Mouse (Mus musculus): ENCODE measurements at regions not wholly inside any gene's neighbourhood (a gene's known extent, or its start where the extent isn't known, plus 50 kb on each side); places are given as distances from the start of the nearest gene placed in this dataset.

DNA sequence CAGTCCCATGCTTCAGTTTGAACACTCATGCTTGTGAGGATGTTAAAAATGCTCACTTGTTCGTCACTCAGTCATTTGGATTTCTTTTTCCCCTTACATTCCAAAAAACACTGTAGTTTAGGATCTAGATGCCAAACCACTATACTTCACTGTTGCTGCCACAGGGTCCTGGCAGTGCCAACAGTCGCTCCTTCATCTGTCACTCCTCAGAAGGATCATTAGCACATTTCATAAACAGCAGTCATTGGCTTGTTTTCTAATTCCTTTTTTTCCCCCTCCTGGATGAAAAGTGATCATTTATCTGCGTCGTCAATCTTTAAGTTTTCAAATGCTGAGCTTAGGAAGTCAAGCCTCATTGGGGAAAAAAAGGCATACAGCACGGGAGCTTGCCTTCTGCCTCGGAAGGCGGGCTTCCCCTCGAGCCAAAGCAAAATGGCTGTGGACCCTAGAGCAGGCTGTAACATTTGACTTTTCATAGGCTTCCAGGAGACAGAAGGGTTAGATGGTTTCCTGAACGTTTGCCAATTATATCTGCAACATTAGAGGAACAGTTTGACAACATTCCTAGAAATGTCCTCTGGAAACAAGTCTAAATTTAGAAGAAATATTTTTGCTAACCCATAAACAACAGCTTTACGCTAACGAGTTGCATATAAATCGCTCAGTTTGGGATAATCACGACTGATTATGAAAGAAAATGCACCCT, 95.6 kb upstream of the Fat1 start:
- peak; percentile 18 for DNase-seq

DNA sequence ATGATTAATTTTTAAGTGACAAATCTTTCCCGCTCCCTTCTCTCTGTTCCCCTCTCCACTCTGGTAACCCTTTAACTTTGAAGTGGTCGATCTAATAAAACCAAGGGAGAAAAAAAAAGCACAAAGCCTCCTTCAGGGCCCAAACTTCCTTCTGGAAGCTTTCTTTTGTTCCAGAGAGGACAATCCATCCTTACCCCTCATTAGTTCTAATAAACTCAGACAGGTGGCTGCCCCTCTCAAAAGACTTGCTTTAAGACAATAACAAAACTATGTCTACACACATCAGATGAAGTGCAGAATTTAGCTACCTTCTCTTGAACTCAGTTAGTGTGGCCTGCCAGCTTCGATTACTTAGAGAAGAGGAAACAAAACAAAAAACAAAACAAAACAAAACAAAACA, 94.6 kb upstream of the Fat1 start:
- DNase-seq = no peak

DNA sequence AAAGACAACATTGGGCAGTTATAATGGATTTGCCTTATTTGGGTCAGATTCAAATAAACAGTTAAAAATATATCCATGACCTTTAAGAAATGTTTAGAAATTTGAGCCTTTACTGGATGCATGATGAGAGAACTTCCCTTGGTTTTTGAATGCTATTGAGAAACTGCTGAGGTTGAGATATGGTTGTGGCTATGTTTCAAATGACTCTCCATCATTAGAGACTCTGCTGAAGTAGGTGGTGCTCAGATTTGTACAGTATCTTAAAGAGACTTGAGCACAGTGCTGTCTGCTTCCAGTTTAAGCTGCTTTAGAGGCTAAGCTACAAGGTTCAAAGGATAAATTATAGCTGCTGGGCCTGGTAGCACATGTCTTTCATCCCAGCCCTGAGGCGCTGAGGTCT, 90.9 kb upstream of the Fat1 start:
- DNase-seq = no peak

DNA sequence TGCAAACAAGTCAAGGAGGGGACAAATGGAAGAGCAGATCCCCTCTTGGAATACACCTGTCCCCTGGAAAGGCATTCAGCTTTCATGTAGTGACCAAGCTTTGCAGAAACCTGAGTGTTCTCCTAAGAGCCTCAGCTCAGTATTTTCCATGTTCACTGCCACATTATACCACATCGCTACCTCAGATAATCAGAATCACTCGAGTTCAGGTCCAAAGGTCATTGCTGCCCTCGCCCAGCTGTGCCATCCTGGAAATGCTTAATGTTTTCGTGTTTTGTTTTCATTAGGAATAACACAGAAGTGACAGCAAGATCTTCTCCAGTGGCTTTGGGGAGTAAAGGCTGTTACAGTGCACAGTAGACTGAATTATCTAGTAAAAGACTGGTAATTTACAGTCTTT, 83.0 kb upstream of the Fat1 start:
- no peak for DNase-seq

DNA sequence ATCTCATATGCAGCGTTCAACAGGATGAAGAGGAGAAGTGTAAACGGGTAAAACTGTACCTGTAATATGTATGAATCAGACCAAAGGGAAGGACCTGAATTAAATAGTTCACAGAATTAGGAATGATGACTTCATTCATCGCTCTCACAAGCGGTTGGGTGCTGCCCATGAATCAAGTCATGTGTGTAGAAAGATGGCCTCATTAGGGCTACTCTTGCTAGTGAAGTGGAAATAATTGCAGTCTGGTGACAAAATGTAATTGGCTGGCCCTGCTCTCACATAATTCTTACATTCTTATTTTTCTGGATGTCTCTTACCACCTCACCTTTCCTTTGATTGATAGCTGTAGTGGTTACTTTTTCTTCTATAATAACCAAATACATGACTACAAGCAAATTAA, 80.1 kb upstream of the Fat1 start:
- no peak for DNase-seq

DNA sequence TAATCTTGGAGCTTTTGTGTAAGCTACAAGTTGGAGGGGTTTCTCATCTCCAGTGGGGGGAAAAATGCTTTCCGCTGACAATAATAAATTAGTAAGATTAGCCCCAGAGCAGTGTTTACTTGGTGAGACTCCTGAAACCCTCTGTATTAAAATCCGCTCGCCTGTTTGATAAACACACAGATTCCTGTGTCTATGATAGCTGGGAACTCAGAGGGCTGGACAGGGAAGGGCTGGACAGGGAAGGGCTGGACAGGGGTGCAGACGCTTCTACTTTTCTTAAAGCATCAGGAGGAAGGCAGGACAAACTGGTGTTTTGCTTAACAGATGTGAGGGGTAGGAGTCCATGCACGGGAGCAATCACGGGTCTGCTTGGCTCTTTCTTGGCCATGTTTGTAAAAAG, 68.0 kb upstream of the Fat1 start:
- no peak for DNase-seq

DNA sequence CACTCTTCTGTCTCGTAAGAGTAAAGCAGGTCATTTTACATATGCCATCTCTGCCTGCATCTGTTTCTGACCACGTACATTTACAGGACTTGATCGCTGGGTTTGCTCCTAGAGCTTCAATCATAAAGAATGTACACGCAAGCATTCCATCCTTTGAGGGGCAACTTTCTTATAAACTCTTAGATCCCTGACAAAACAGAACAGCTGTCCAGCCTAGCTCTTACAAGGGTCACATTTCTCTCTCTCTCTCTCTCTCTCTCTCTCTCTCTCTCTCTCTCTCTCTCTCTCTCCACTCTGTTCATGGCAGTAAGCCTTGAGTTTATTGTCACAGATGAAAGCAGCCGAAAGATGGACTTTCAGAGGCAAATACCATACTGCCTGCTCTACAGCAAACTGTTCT, 67.6 kb upstream of the Fat1 start:
- DNase-seq = no peak

DNA sequence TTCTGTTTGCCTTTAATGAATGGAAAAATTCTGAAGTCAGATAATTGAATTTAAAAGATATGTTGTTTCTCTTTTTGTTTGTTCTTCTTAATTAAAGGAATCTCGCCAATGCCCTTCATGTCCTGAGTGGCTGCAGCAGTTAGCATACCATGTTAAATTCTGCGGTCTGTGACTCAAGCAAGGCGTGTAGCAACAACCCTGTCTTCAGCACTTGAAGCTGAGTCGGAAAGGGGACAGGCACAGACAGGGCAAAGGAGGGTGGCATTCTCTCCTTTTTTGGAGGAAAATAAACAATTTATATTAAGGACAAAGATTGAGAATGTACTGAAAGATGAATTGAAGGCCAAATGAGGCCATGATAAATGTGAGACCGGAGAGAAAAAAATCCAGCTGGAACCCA, 58.2 kb upstream of the Fat1 start:
- no peak for DNase-seq

DNA sequence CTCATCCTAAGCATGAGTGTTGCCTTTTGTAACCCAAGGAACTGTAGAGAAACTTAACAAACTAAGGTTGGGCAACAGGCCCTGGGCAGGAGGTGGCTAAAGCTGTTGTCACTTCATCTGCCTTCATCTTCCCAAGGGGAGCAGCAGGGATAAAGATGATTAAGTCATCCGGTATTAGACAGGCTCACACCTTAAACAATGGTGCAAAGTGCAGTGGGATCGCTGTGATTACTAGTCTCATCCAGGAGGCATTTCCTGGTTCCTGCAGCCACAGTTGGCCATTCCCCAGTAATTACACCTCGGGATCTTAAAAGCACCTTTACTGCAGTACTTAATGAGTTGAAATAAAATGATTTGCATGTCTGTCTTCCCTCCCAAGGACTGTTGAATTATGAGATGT, 57.0 kb upstream of the Fat1 start:
- no peak for DNase-seq

DNA sequence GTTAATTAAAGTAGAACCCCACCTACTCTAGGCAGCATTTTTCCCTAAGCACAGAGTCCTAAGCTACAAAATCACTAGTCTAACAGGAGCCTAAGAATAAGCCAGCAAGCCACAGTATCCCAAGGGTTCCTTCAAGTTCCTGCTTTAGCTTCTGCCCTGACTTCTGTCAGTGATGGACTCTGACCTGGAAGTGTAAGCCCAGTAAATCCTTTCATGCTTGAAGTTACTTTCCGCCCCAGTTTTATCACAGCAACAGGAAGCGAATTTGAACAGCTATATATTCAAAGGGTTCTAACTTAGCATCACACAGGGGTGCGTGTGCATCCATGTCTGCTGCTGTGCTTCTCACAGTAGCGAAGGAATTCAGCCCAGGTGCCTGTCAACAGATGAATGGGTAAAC, 56.1 kb upstream of the Fat1 start:
- no peak for DNase-seq

DNA sequence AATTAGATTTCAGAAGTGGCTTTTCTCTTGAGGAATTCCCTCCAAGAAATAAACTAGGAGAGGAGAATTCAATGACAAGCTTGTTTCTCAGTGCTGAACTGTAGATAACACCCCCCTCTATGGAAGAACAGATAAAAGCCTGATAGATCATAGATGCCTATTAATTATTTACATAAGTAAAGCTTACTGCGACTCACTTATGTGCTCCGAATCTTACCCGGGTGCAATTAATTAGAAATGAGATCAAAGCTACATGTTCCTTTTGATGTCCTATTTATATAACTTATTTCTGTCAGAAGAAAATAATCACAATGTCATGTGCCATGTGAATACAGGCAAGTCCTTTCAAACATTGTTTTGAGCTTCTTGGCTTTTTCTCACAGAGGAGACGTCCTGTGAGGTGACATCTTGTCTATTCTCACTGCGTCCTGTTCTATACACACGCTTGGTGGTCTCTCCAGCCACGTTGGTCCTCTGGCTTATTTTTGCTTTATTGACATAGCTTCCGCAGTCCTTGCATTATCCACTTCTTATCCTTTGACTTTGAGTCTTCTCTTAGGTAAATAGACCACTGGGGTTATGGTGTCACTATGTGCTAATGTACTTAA, 50.7 kb upstream of the Fat1 start:
- no peak for DNase-seq

Measured in cerebellum, adult 9-10 months (tissue).